Mouse (Mus musculus) thymus, postnatal 14 days (tissue): Measurements from ENCODE around the gene Srp54a.
"Not testable (repeated sequence)": the region's sequence is repeated elsewhere in the genome, so short reads cannot be mapped to it uniquely, and the experiment has no call there.

ENCODE experiments used
- DNase-seq: peaks from one replicate; pipeline ENCODE4 v3.0.0; 2021

Srp54a gene

GRCm38 (mm10) chr12:55079726-55080600 lies at the start of gene Srp54a, which contains the start of gene 2700097O09Rik:
TSS of gene Srp54a (plus strand) at chr12:55080262.
TSS of gene 2700097O09Rik (minus strand) at chr12:55080110.
- DNase-seq, result peak; percentile 95

- no peak for DNase-seq
Measured at GRCm38 (mm10) chr12:55041011-55041410, 39.1 kb upstream of the Srp54a start.

- DNase-seq, result no peak
Measured at GRCm38 (mm10) chr12:55049731-55050353, 30.2 kb upstream of the Srp54a start.

GRCm38 (mm10) chr12:55051210-55052173 lies 28.6 kb upstream of the Srp54a start:
- no peak for DNase-seq

GRCm38 (mm10) chr12:55053267-55053666 lies 26.8 kb upstream of the Srp54a start:
- no peak for DNase-seq

- DNase-seq, result no peak
Measured at GRCm38 (mm10) chr12:55054551-55055241, 25.4 kb upstream of the Srp54a start.

GRCm38 (mm10) chr12:55056703-55057102 lies 23.4 kb upstream of the Srp54a start:
- no peak for DNase-seq

GRCm38 (mm10) chr12:55058865-55059615 lies 21.0 kb upstream of the Srp54a start:
- no peak for DNase-seq

GRCm38 (mm10) chr12:55059812-55060211 lies 20.2 kb upstream of the Srp54a start:
- no peak for DNase-seq

- no peak for DNase-seq
Measured at GRCm38 (mm10) chr12:55060212-55060898, 19.7 kb upstream of the Srp54a start.

GRCm38 (mm10) chr12:55061006-55061405 lies 19.1 kb upstream of the Srp54a start:
- DNase-seq, result no peak

GRCm38 (mm10) chr12:55062141-55062540 lies 17.9 kb upstream of the Srp54a start:
- DNase-seq, result no peak

GRCm38 (mm10) chr12:55072495-55072894 lies 7.6 kb upstream of the Srp54a start:
- no peak for DNase-seq

GRCm38 (mm10) chr12:55073686-55074085 lies 6.4 kb upstream of the Srp54a start:
- no peak for DNase-seq

GRCm38 (mm10) chr12:55075296-55075695 lies 4.8 kb upstream of the Srp54a start:
- DNase-seq, result no peak

GRCm38 (mm10) chr12:55078706-55079105 lies 1.4 kb upstream of the Srp54a start:
- DNase-seq, result not testable (repeated sequence)

GRCm38 (mm10) chr12:55080601-55080942 lies 510 bp downstream of the Srp54a start:
- DNase-seq, result not testable (repeated sequence)

GRCm38 (mm10) chr12:55092127-55092526 lies 12.1 kb downstream of the Srp54a start:
- DNase-seq, result not testable (repeated sequence)

- DNase-seq, result not testable (repeated sequence)
Measured at GRCm38 (mm10) chr12:55112616-55113015, 32.6 kb downstream of the Srp54a start.

- not testable (repeated sequence) for DNase-seq
Measured at GRCm38 (mm10) chr12:55124242-55124641, 44.2 kb downstream of the Srp54a start, which contains the start of gene Fam177a. TSS of gene Fam177a (plus strand) at chr12:55124469.

GRCm38 (mm10) chr12:55124731-55125130 lies 44.7 kb downstream of the Srp54a start:
- not testable (repeated sequence) for DNase-seq
